Mouse (Mus musculus) frontal cortex, postnatal 10 days (tissue): ENCODE measurements around the gene Foxp4.
"Not testable (repeated sequence)": the region's sequence is repeated elsewhere in the genome, so short reads cannot be mapped to it uniquely, and the experiment has no call there.

Source experiments
- DNase-seq, 2 experiments: peaks; one replicate each; pipeline ENCODE4 v3.0.0; 2022; ENCODE audit warnings: low spot score in 2 of 2, mixed read lengths in 1 of 2

The Foxp4 gene

GRCm38 (mm10) chr17:47854908-47855307 lies 69.5 kb downstream of the Foxp4 start:
- DNase-seq = no peak

GRCm38 (mm10) chr17:47853760-47854159 lies 70.7 kb downstream of the Foxp4 start:
- no peak for DNase-seq

GRCm38 (mm10) chr17:47853336-47853735 lies 71.1 kb downstream of the Foxp4 start:
- no peak for DNase-seq

GRCm38 (mm10) chr17:47851798-47852360 lies 72.6 kb downstream of the Foxp4 start:
- DNase-seq = not testable (repeated sequence)

- DNase-seq = no peak
These were observed 73.7 kb downstream of the Foxp4 start for GRCm38 (mm10) chr17:47850639-47851314.

- no peak for DNase-seq
These were observed 74.4 kb downstream of the Foxp4 start for GRCm38 (mm10) chr17:47850035-47850434.

- DNase-seq = no peak
These were observed 76.5 kb downstream of the Foxp4 start for GRCm38 (mm10) chr17:47847985-47848384.

GRCm38 (mm10) chr17:47845609-47846008 lies 78.8 kb downstream of the Foxp4 start:
- no peak for DNase-seq

- no peak for DNase-seq
These were observed 81.0 kb downstream of the Foxp4 start for GRCm38 (mm10) chr17:47843465-47843864.

GRCm38 (mm10) chr17:47841931-47842623 lies 82.4 kb downstream of the Foxp4 start:
- peak in 1 of 2 experiments; percentile 26 for DNase-seq

- no peak for DNase-seq
These were observed 82.9 kb downstream of the Foxp4 start for GRCm38 (mm10) chr17:47841521-47841920.

GRCm38 (mm10) chr17:47837808-47838207 lies 86.6 kb downstream of the Foxp4 start:
- no peak for DNase-seq

- no peak for DNase-seq
These were observed 90.0 kb downstream of the Foxp4 start, which contains the start of gene Mdfi for GRCm38 (mm10) chr17:47834482-47834767. Mdfi (minus strand) TSS chr17:47834691.

- no peak for DNase-seq
These were observed 90.6 kb downstream of the Foxp4 start for GRCm38 (mm10) chr17:47833628-47834481.

- no peak for DNase-seq
These were observed 91.3 kb downstream of the Foxp4 start for GRCm38 (mm10) chr17:47833029-47833627.

GRCm38 (mm10) chr17:47832501-47833028 lies 91.9 kb downstream of the Foxp4 start:
- no peak for DNase-seq

- DNase-seq = no peak
These were observed 92.7 kb downstream of the Foxp4 start for GRCm38 (mm10) chr17:47831772-47832171.

GRCm38 (mm10) chr17:47831161-47831560 lies 93.3 kb downstream of the Foxp4 start:
- no peak for DNase-seq

- no peak for DNase-seq
These were observed 103.1 kb downstream of the Foxp4 start for GRCm38 (mm10) chr17:47821339-47821738.

GRCm38 (mm10) chr17:47818038-47818725 lies 106.3 kb downstream of the Foxp4 start:
- no peak for DNase-seq
